Mouse (Mus musculus) heart, postnatal 14 days (tissue): ENCODE results near the gene Tex29. TPM values are rescaled to one million over a fixed set of nuclear protein-coding genes. Genes with fewer than 3 reads are reported as not detected.

Source experiments
- DNase-seq, 2 experiments: peaks; one replicate each; pipeline ENCODE4 v3.0.0; 2021 to 2022
- intact Hi-C: fragments of 180-260 bp; cut with DNase I; formaldehyde crosslinking; loops from one replicate; pipeline ENCODE4 v1.15.1; 2025
- long read RNA-seq, 2 experiments: library from polyadenylated mRNA; stranded (forward); transcript quantifications; one replicate each; pipeline ENCODE4 v2.0.0; 2021
- total RNA-seq, 2 experiments: library from RNA; stranded (reverse); gene quantifications; 2 replicates each; pipeline ENCODE4 v1.2.3; 2021

Tex29 gene
- not detected for total RNA-seq
- long read RNA-seq, experiment 1: 0 reads
- long read RNA-seq, experiment 2: 0 reads

- DNase-seq: no peak
- intact Hi-C loops: no loop called here
Observed at GRCm38 (mm10) chr8:11840174-11840573, at the start of gene Tex29. Gene Tex29, plus strand, starts transcription at chr8:11840474.

GRCm38 (mm10) chr8:11794956-11795355 lies 45.3 kb upstream of the Tex29 start:
- DNase-seq: no peak
- intact Hi-C loops: loop anchor here (5.0 kb wide), 1 partner anchor 38 kb away; no protein-coding TSS in a partner anchor

- intact Hi-C loops: no loop called here
- DNase-seq: no peak
Observed at GRCm38 (mm10) chr8:11797128-11797527, 43.1 kb upstream of the Tex29 start.

GRCm38 (mm10) chr8:11797729-11798479 lies 42.4 kb upstream of the Tex29 start:
- DNase-seq: no peak
- intact Hi-C loops: no loop called here

- no peak for DNase-seq
- intact Hi-C loops: no loop called here
Observed at GRCm38 (mm10) chr8:11798480-11798867, 41.8 kb upstream of the Tex29 start.

- intact Hi-C loops: no loop called here
- no peak for DNase-seq
Observed at GRCm38 (mm10) chr8:11799098-11799497, 41.2 kb upstream of the Tex29 start.

GRCm38 (mm10) chr8:11800481-11800880 lies 39.8 kb upstream of the Tex29 start:
- DNase-seq: no peak
- intact Hi-C loops: no loop called here

- no peak for DNase-seq
- intact Hi-C loops: no loop called here
Observed at GRCm38 (mm10) chr8:11801571-11801970, 38.7 kb upstream of the Tex29 start.

- no peak for DNase-seq
- intact Hi-C loops: no loop called here
Observed at GRCm38 (mm10) chr8:11804914-11805313, 35.4 kb upstream of the Tex29 start.

- no peak for DNase-seq
- intact Hi-C loops: no loop called here
Observed at GRCm38 (mm10) chr8:11806252-11806651, 34.0 kb upstream of the Tex29 start.

GRCm38 (mm10) chr8:11807361-11807760 lies 32.9 kb upstream of the Tex29 start:
- intact Hi-C loops: no loop called here
- DNase-seq: no peak

- DNase-seq: no peak
- intact Hi-C loops: no loop called here
Observed at GRCm38 (mm10) chr8:11808047-11808446, 32.2 kb upstream of the Tex29 start.

- no peak for DNase-seq
- intact Hi-C loops: no loop called here
Observed at GRCm38 (mm10) chr8:11810426-11810825, 29.8 kb upstream of the Tex29 start.

- DNase-seq: no peak
- intact Hi-C loops: no loop called here
Observed at GRCm38 (mm10) chr8:11813801-11814200, 26.5 kb upstream of the Tex29 start.

GRCm38 (mm10) chr8:11815206-11815605 lies 25.1 kb upstream of the Tex29 start:
- no peak for DNase-seq
- intact Hi-C loops: no loop called here

- intact Hi-C loops: loop anchor here (5.0 kb wide), 2 partner anchors 63 to 102 kb away; no protein-coding TSS in a partner anchor
- DNase-seq: no peak
Observed at GRCm38 (mm10) chr8:11820136-11820535, 20.1 kb upstream of the Tex29 start.

GRCm38 (mm10) chr8:11820568-11820967 lies 19.7 kb upstream of the Tex29 start:
- DNase-seq: peak in 1 of 2 experiments; percentile 38
- intact Hi-C loops: loop anchor here (5.0 kb wide), 2 partner anchors 63 to 102 kb away; no protein-coding TSS in a partner anchor

GRCm38 (mm10) chr8:11821451-11822206 lies 18.6 kb upstream of the Tex29 start:
- peak in 1 of 2 experiments; percentile 28 for DNase-seq

GRCm38 (mm10) chr8:11822550-11823060 lies 17.7 kb upstream of the Tex29 start:
- intact Hi-C loops: loop anchor here (5.0 kb wide), 2 partner anchors 65 to 100 kb away; no protein-coding TSS in a partner anchor
- DNase-seq: peak in 1 of 2 experiments; percentile 26

More at GRCm38 (mm10) chr8:11821451-11822206, 18.6 kb upstream of the Tex29 start:
- intact Hi-C loops: loop anchor here (5.0 kb wide), 2 partner anchors 64 to 101 kb away; no protein-coding TSS in a partner anchor

- intact Hi-C loops: no loop called here
- DNase-seq: no peak
Observed at GRCm38 (mm10) chr8:11825756-11826155, 14.5 kb upstream of the Tex29 start.

GRCm38 (mm10) chr8:11827312-11827711 lies 13.0 kb upstream of the Tex29 start:
- intact Hi-C loops: no loop called here
- no peak for DNase-seq
